Mouse (Mus musculus) lung, embryonic 14.5 days (tissue): ENCODE measurements around the gene Elp6. TPM values are rescaled to one million over a fixed set of nuclear protein-coding genes. Genes with fewer than 3 reads are reported as not detected.

Experiments
- ATAC-seq: fragments of 200-750 bp; cut with Nextera tagmentation; 2 replicates; pipeline ENCODE4 v1.8.0; 2017; ENCODE audit warnings: mild to moderate bottlenecking, moderate TSS enrichment, moderate library complexity; ENCODE audit not compliant: insufficient read depth
- DNase-seq: peaks from one replicate; pipeline ENCODE4 v3.0.0-alpha.2; 2015
- H3K27ac ChIP-seq: fragments of 300-500 bp; sonication (generic); 2 replicates; pipeline ENCODE4 v1.5.1; 2014; ENCODE audit warnings: low read depth, mild to moderate bottlenecking, moderate library complexity
- H3K27me3 ChIP-seq: fragments of 300-500 bp; sonication (generic); 2 replicates; pipeline ENCODE4 v1.6.1; 2014; ENCODE audit warnings: low read length, control low read depth; ENCODE audit not compliant: insufficient read depth
- H3K36me3 ChIP-seq: fragments of 300-500 bp; sonication (generic); 2 replicates; pipeline ENCODE4 v1.6.1; 2014; ENCODE audit warnings: control low read depth; ENCODE audit not compliant: insufficient read depth
- H3K4me1 ChIP-seq: fragments of 300-500 bp; sonication (generic); 2 replicates; pipeline ENCODE4 v1.6.1; 2014; ENCODE audit warnings: antibody characterized with exemption, control low read depth; ENCODE audit not compliant: insufficient read depth
- H3K4me2 ChIP-seq: fragments of 300-500 bp; sonication (generic); 2 replicates; pipeline ENCODE4 v1.6.1; 2014; ENCODE audit warnings: mild to moderate bottlenecking
- H3K4me3 ChIP-seq: fragments of 300-500 bp; sonication (generic); 2 replicates; pipeline ENCODE4 v1.5.1; 2014; ENCODE audit warnings: low read depth, low read length
- H3K9ac ChIP-seq: fragments of 300-500 bp; sonication (generic); 2 replicates; pipeline ENCODE4 v1.6.1; 2014
- H3K9me3 ChIP-seq: fragments of 300-500 bp; sonication (generic); 2 replicates; pipeline ENCODE4 v1.6.1; 2016; ENCODE audit warnings: low read depth, low read length, control low read depth
- CTCF ChIP-seq: IDR thresholded peaks from 2 replicates; pipeline ENCODE4 v1.5.1; 2016; ENCODE audit warnings: antibody characterized with exemption, low read depth
- WGBS: fragments of 180-500 bp; shearing (Covaris S2); extraction: QIAGEN DNeasy Blood & Tissue Kit; methylation state at CpG from one replicate; pipeline ENCODE4 v1.1.7; 2014; 5-methylcytosine and 5-hydroxymethylcytosine counted together
- polyA plus RNA-seq: library from polyadenylated mRNA; unstranded; fragments of >200 nt; fragmentation: Nextera tagmentation; extraction: Ambion mirVana; gene quantifications from 2 replicates; pipeline ENCODE4 v1.2.1, GENCODE M21; 2014

Elp6 gene
- polyA plus RNA-seq, 1 experiment from 2014 or later: 30.8 TPM

- no peak for TF ChIP-seq CTCF
- Histone ChIP-seq H3K27ac (no peak overlapping the region), H3K36me3 (peaks cover 81% of the 10 kb centered on the region), H3K4me3 (no peak overlapping the region), H3K4me2 (no peak overlapping the region), H3K27me3 (no peaks in the 10 kb centered on the region), H3K9me3 (no peaks in the 10 kb centered on the region), H3K9ac (no peak overlapping the region), H3K4me1 (no peaks in the 10 kb centered on the region)
- WGBS: 95% methylated on average over 8 of the region's 8 CpGs
- ATAC-seq (no peak), DNase-seq (no peak)
These were observed 10.9 kb downstream of the Elp6 start for GRCm38 (mm10) chr9:110315904-110316303.

- 90% methylated on average over 8 of the region's 8 CpGs for WGBS
These were observed 11.5 kb downstream of the Elp6 start for GRCm38 (mm10) chr9:110316503-110316902.

GRCm38 (mm10) chr9:110320769-110321168 is 15.8 kb downstream of the Elp6 start:
- H3K4me3 ChIP-seq: no peak overlapping the region
- ATAC-seq (no peak), DNase-seq (no peak)
- no peaks in the 10 kb centered on the region for H3K9me3 ChIP-seq
- no peaks in the 10 kb centered on the region for H3K4me1 ChIP-seq
- no peak overlapping the region for H3K4me2 ChIP-seq
- no peaks in the 10 kb centered on the region for H3K27me3 ChIP-seq
- peaks cover 47% of the 10 kb centered on the region for H3K36me3 ChIP-seq
- no peak overlapping the region for H3K9ac ChIP-seq
- TF ChIP-seq CTCF: no peak
- no peak overlapping the region for H3K27ac ChIP-seq
- WGBS: 91% methylated on average over 10 of the region's 10 CpGs

More at GRCm38 (mm10) chr9:110316503-110316902, 11.5 kb downstream of the Elp6 start:
- H3K4me3 ChIP-seq: no peak overlapping the region
- H3K9me3 ChIP-seq: no peaks in the 10 kb centered on the region
- H3K36me3 ChIP-seq: peaks cover 81% of the 10 kb centered on the region
- ATAC-seq: no peak
- H3K27ac ChIP-seq: no peak overlapping the region
- H3K4me1 ChIP-seq: no peaks in the 10 kb centered on the region
- no peak overlapping the region for H3K4me2 ChIP-seq
- H3K27me3 ChIP-seq: no peaks in the 10 kb centered on the region
- no peak for TF ChIP-seq CTCF
- no peak overlapping the region for H3K9ac ChIP-seq
- DNase-seq: no peak

- no peaks in the 10 kb centered on the region for H3K4me1 ChIP-seq
- no peak overlapping the region for H3K4me3 ChIP-seq
- ATAC-seq (no peak), DNase-seq (no peak)
- no peak for TF ChIP-seq CTCF
- no peak overlapping the region for H3K27ac ChIP-seq
- no peak overlapping the region for H3K9ac ChIP-seq
- H3K27me3 ChIP-seq: no peaks in the 10 kb centered on the region
- no peaks in the 10 kb centered on the region for H3K9me3 ChIP-seq
- H3K36me3 ChIP-seq: peaks cover 32% of the 10 kb centered on the region
- H3K4me2 ChIP-seq: no peak overlapping the region
These were observed 18.0 kb downstream of the Elp6 start for GRCm38 (mm10) chr9:110322972-110323371.

GRCm38 (mm10) chr9:110324181-110324580 is 19.2 kb downstream of the Elp6 start:
- Histone ChIP-seq H3K27ac (no peak overlapping the region), H3K9me3 (no peaks in the 10 kb centered on the region), H3K36me3 (peaks cover 23% of the 10 kb centered on the region), H3K4me1 (no peaks in the 10 kb centered on the region), H3K27me3 (no peaks in the 10 kb centered on the region), H3K9ac (no peak overlapping the region), H3K4me3 (no peak overlapping the region), H3K4me2 (no peak overlapping the region)
- no peak for TF ChIP-seq CTCF
- no peak for DNase-seq
- no peak for ATAC-seq
- WGBS: 84% methylated on average over 1 of the region's 1 CpGs

- DNase-seq (no peak), ATAC-seq (no peak)
- Histone ChIP-seq H3K27me3 (no peaks in the 10 kb centered on the region), H3K9ac (no peak overlapping the region), H3K9me3 (no peaks in the 10 kb centered on the region), H3K36me3 (no peaks in the 10 kb centered on the region), H3K4me3 (no peak overlapping the region), H3K4me1 (no peaks in the 10 kb centered on the region), H3K4me2 (no peak overlapping the region), H3K27ac (no peak overlapping the region)
- TF ChIP-seq CTCF: no peak
- 77% methylated on average over 2 of the region's 2 CpGs for WGBS
These were observed 23.2 kb downstream of the Elp6 start for GRCm38 (mm10) chr9:110328178-110328577.

- 45% methylated on average over 5 of the region's 5 CpGs for WGBS
- H3K27me3 ChIP-seq: no peaks in the 10 kb centered on the region
- H3K4me1 ChIP-seq: peaks cover 1% of the 10 kb centered on the region; the same call in 1 of the 2 replicates
- DNase-seq (no peak), ATAC-seq (no peak)
- H3K9me3 ChIP-seq: no peaks in the 10 kb centered on the region
- no peak overlapping the region for H3K4me2 ChIP-seq
- H3K27ac ChIP-seq: no peak overlapping the region
- H3K9ac ChIP-seq: no peak overlapping the region
- H3K4me3 ChIP-seq: no peak overlapping the region
- no peak for TF ChIP-seq CTCF
- H3K36me3 ChIP-seq: no peaks in the 10 kb centered on the region
These were observed 24.1 kb downstream of the Elp6 start for GRCm38 (mm10) chr9:110328946-110329630.
